Mouse (Mus musculus) lung, embryonic 14.5 days (tissue): ENCODE results near the gene C2cd3. TPM values are rescaled to one million over a fixed set of nuclear protein-coding genes. Genes with fewer than 3 reads are reported as not detected.
"Not testable (repeated sequence)": the region's sequence is repeated elsewhere in the genome, so short reads cannot be mapped to it uniquely, and the experiment has no call there.

ENCODE experiments used
- ATAC-seq: fragments of 200-750 bp; cut with Nextera tagmentation; 2 replicates; pipeline ENCODE4 v1.8.0; 2017; ENCODE audit warnings: mild to moderate bottlenecking, moderate TSS enrichment, moderate library complexity; ENCODE audit not compliant: insufficient read depth
- DNase-seq: peaks from one replicate; pipeline ENCODE4 v3.0.0-alpha.2; 2015
- H3K27ac ChIP-seq: fragments of 300-500 bp; sonication (generic); 2 replicates; pipeline ENCODE4 v1.5.1; 2014; ENCODE audit warnings: low read depth, mild to moderate bottlenecking, moderate library complexity
- H3K27me3 ChIP-seq: fragments of 300-500 bp; sonication (generic); 2 replicates; pipeline ENCODE4 v1.6.1; 2014; ENCODE audit warnings: low read length, control low read depth; ENCODE audit not compliant: insufficient read depth
- H3K36me3 ChIP-seq: fragments of 300-500 bp; sonication (generic); 2 replicates; pipeline ENCODE4 v1.6.1; 2014; ENCODE audit warnings: control low read depth; ENCODE audit not compliant: insufficient read depth
- H3K4me1 ChIP-seq: fragments of 300-500 bp; sonication (generic); 2 replicates; pipeline ENCODE4 v1.6.1; 2014; ENCODE audit warnings: antibody characterized with exemption, control low read depth; ENCODE audit not compliant: insufficient read depth
- H3K4me2 ChIP-seq: fragments of 300-500 bp; sonication (generic); 2 replicates; pipeline ENCODE4 v1.6.1; 2014; ENCODE audit warnings: mild to moderate bottlenecking
- H3K4me3 ChIP-seq: fragments of 300-500 bp; sonication (generic); 2 replicates; pipeline ENCODE4 v1.5.1; 2014; ENCODE audit warnings: low read depth, low read length
- H3K9ac ChIP-seq: fragments of 300-500 bp; sonication (generic); 2 replicates; pipeline ENCODE4 v1.6.1; 2014
- H3K9me3 ChIP-seq: fragments of 300-500 bp; sonication (generic); 2 replicates; pipeline ENCODE4 v1.6.1; 2016; ENCODE audit warnings: low read depth, low read length, control low read depth
- CTCF ChIP-seq: IDR thresholded peaks from 2 replicates; pipeline ENCODE4 v1.5.1; 2016; ENCODE audit warnings: antibody characterized with exemption, low read depth
- WGBS: fragments of 180-500 bp; shearing (Covaris S2); extraction: QIAGEN DNeasy Blood & Tissue Kit; methylation state at CpG from one replicate; pipeline ENCODE4 v1.1.7; 2014; 5-methylcytosine and 5-hydroxymethylcytosine counted together
- polyA plus RNA-seq: library from polyadenylated mRNA; unstranded; fragments of >200 nt; fragmentation: Nextera tagmentation; extraction: Ambion mirVana; gene quantifications from 2 replicates; pipeline ENCODE4 v1.2.1, GENCODE M21; 2014

Gene C2cd3
- polyA plus RNA-seq, 1 experiment from 2014 or later, result 29.6 TPM

- H3K36me3 ChIP-seq, result no peaks in the 10 kb centered on the region
- no peaks in the 10 kb centered on the region for H3K27me3 ChIP-seq
- H3K27ac ChIP-seq, result no peak overlapping the region
- H3K4me1 ChIP-seq, result no peaks in the 10 kb centered on the region
- no peak overlapping the region for H3K9ac ChIP-seq
- DNase-seq (no peak), ATAC-seq (no peak)
- H3K4me3 ChIP-seq, result no peak overlapping the region
- TF ChIP-seq CTCF, result no peak
- H3K9me3 ChIP-seq, result no peaks in the 10 kb centered on the region
- H3K4me2 ChIP-seq, result no peak overlapping the region
- WGBS, result 63% methylated on average over 15 of the region's 15 CpGs
Measured at GRCm38 (mm10) chr7:100479823-100480164, 107.8 kb downstream of the C2cd3 start.

GRCm38 (mm10) chr7:100480175-100480574, 108.1 kb downstream of the C2cd3 start:
- DNase-seq, result no peak

GRCm38 (mm10) chr7:100482046-100482445, 110.0 kb downstream of the C2cd3 start:
- not testable (repeated sequence) for H3K36me3 ChIP-seq, H3K4me2 ChIP-seq, DNase-seq, H3K27me3 ChIP-seq, H3K27ac ChIP-seq, ATAC-seq, H3K4me1 ChIP-seq, H3K9ac ChIP-seq, H3K4me3 ChIP-seq, H3K9me3 ChIP-seq
- WGBS, result 70% methylated on average over 2 of the region's 2 CpGs

More at GRCm38 (mm10) chr7:100480175-100480574, 108.1 kb downstream of the C2cd3 start:
- WGBS, result 75% methylated on average over 17 of the region's 17 CpGs
- Histone ChIP-seq H3K4me2 (no peak overlapping the region), H3K4me3 (no peak overlapping the region), H3K27ac (no peak overlapping the region), H3K27me3 (no peaks in the 10 kb centered on the region), H3K4me1 (no peaks in the 10 kb centered on the region), H3K9me3 (no peaks in the 10 kb centered on the region), H3K36me3 (no peaks in the 10 kb centered on the region), H3K9ac (no peak overlapping the region)
- TF ChIP-seq CTCF, result no peak
- no peak for ATAC-seq

DNA sequence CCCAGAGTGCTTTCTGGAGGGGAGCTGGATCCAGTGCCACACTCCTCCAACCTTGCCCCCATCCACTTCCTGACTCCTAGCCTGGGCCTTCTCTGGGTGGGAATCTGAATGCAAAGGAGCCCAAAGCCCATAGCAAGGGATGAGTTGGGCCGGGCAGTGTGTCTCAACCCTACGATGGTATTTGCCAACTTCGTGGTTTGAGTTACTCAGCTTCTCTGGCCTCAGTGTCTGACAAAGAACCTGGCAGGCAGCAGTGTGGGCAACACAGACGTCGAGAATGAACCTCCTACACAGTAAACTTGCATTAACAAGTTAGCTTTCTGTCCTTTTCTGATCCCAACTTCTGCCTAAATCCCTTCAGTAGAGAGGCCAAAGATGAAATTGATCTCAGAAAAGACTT, 112.5 kb downstream of the C2cd3 start:
- WGBS, result 82% methylated on average over 5 of the region's 5 CpGs
- Histone ChIP-seq H3K4me3 (no peak overlapping the region), H3K4me2 (no peak overlapping the region), H3K9me3 (no peaks in the 10 kb centered on the region), H3K27me3 (no peaks in the 10 kb centered on the region), H3K4me1 (0 out of 2 replicates have a peak, but pooled peaks cover 5% of the 10 kb centered on the region), H3K27ac (no peak overlapping the region), H3K9ac (no peak overlapping the region), H3K36me3 (no peaks in the 10 kb centered on the region)
- no peak for TF ChIP-seq CTCF
- no peak for ATAC-seq
- DNase-seq, result no peak

DNA sequence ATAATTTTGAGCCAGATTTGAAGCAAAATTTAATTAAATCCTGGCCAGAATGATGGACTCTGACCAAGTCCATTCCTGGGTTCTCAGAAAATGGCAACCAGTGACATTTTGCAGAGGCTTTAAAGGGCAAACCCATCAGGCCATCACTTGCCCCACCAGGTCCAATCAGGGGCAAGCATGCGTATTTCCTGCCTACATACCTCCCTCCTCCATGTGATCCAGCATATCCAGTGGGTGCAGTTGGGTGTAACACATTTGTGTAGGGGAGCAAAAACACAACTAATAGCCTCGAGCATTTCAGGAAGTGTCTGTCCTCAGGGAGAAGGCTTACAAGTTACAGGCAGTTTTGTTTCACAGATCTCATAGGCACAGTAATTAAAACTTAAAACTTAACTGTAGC, 115.3 kb downstream of the C2cd3 start:
- Histone ChIP-seq H3K27me3 (no peaks in the 10 kb centered on the region), H3K27ac (no peak overlapping the region), H3K9me3 (no peaks in the 10 kb centered on the region), H3K9ac (no peak overlapping the region), H3K4me3 (no peak overlapping the region), H3K36me3 (no peaks in the 10 kb centered on the region), H3K4me1 (0 out of 2 replicates have a peak, but pooled peaks cover 5% of the 10 kb centered on the region), H3K4me2 (no peak overlapping the region)
- ATAC-seq, result no peak
- no peak for TF ChIP-seq CTCF
- DNase-seq, result no peak
- WGBS, result 62% methylated on average over 2 of the region's 2 CpGs

GRCm38 (mm10) chr7:100488474-100489048, 116.5 kb downstream of the C2cd3 start:
- peak overlapping the region; percentile 50; the same call in 1 of the 2 replicates for H3K27ac ChIP-seq
- TF ChIP-seq CTCF, result no peak
- 19% methylated on average over 10 of the region's 10 CpGs for WGBS
- no peak overlapping the region for H3K4me3 ChIP-seq
- no peaks in the 10 kb centered on the region for H3K27me3 ChIP-seq
- H3K4me2 ChIP-seq, result peak overlapping the region; percentile 20; the same call in 1 of the 2 replicates
- no peaks in the 10 kb centered on the region for H3K36me3 ChIP-seq
- DNase-seq (peak; percentile 84), ATAC-seq (peak; percentile 42; the same call in 1 of the 2 replicates)
- H3K9me3 ChIP-seq, result no peaks in the 10 kb centered on the region
- no peak overlapping the region for H3K9ac ChIP-seq
- peaks cover 8% of the 10 kb centered on the region for H3K4me1 ChIP-seq

DNA sequence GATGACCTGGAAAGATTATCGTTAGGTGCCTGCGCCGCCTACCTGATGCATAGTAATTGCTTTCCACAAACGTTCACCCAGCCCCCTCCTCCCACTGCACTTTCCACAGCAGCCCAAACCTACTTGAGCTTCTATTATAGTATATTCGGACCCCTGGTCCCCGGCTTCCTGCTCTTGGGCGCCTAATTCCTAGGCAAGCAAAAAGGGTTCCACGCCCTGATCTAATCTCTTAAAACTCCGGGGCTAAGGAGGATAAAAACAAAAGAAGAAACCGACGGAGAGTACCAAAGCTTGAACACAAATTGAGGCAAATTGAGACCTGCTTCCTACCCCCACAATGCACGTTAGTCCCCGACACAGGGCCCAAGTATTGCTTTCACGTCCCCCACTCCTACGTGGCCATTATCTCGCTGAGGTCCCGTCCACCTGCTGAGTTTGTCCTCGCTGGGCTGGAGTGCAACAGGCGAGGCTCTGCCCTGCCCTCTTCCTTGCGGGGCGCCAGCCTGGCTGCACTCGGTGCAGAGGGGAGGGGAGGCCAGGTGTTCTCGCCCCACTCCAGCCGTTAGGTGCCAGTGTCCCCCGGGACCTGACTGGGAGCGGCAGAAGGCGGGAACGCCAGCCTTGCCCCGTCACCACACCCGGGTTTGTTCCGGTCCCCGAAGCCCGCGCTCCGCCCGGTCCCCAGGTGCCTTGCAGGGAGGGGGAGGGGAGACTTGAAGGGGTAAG, 120.5 kb downstream of the C2cd3 start:
- 3% methylated on average over 36 of the region's 36 CpGs for WGBS
- peaks cover 21% of the 10 kb centered on the region for H3K4me1 ChIP-seq
- H3K36me3 ChIP-seq, result peaks cover 16% of the 10 kb centered on the region
- peak overlapping the region; percentile 93 for H3K4me2 ChIP-seq
- ATAC-seq (peak; percentile 52), DNase-seq (no peak)
- TF ChIP-seq CTCF, result no peak; the same call in 1 of the 2 replicates
- no peaks in the 10 kb centered on the region for H3K9me3 ChIP-seq
- peak overlapping the region; percentile 52 for H3K4me3 ChIP-seq
- H3K27me3 ChIP-seq, result no peaks in the 10 kb centered on the region
- H3K27ac ChIP-seq, result peak overlapping the region; percentile 73
- H3K9ac ChIP-seq, result peak overlapping the region; percentile 57
